Mouse (Mus musculus): ENCODE measurements at regions not wholly inside any gene's neighbourhood (a gene's known extent, or its start where the extent isn't known, plus 50 kb on each side); places are given as distances from the start of the nearest gene placed in this dataset.

- H3K4me3 ChIP-seq (ENCODE audit: low read depth, low read length) = no peak overlapping the region
- 92% methylated on average over 5 of the region's 5 CpGs for WGBS
- H3K27me3 ChIP-seq (ENCODE audit: control insufficient read depth, insufficient read depth, low read depth, low read length) = no peaks in the 10 kb centered on the region
- ATAC-seq = no peak
- H3K4me2 ChIP-seq (ENCODE audit: low read length) = no peak overlapping the region
- H3K9me3 ChIP-seq (replicated peaks; ENCODE audit: control insufficient read depth, low read length, poor library complexity, severe bottlenecking) = no peaks in the 10 kb centered on the region
- H3K4me1 ChIP-seq (ENCODE audit: control insufficient read depth, insufficient read depth, low read length) = peaks cover 13% of the 10 kb centered on the region
- no peak overlapping the region for H3K27ac ChIP-seq (ENCODE audit: low read length)
- H3K36me3 ChIP-seq (ENCODE audit: control insufficient read depth, insufficient read depth, low read length) = no peaks in the 10 kb centered on the region
- no peak overlapping the region for H3K9ac ChIP-seq (ENCODE audit: low read depth, low read length)
These were observed 83.1 kb upstream of the Zc3h12c start for GRCm38 (mm10) chr9:52251455-52251854.

- no peaks in the 10 kb centered on the region for H3K9me3 ChIP-seq (replicated peaks; ENCODE audit: control insufficient read depth, low read length, poor library complexity, severe bottlenecking)
- H3K27ac ChIP-seq (ENCODE audit: low read length) = no peak overlapping the region
- H3K4me2 ChIP-seq (ENCODE audit: low read length) = no peak overlapping the region
- 92% methylated on average over 1 of the region's 1 CpGs for WGBS
- H3K4me1 ChIP-seq (ENCODE audit: control insufficient read depth, insufficient read depth, low read length) = peaks cover 10% of the 10 kb centered on the region
- no peak for ATAC-seq
- H3K27me3 ChIP-seq (ENCODE audit: control insufficient read depth, insufficient read depth, low read depth, low read length) = no peaks in the 10 kb centered on the region
- no peaks in the 10 kb centered on the region for H3K36me3 ChIP-seq (ENCODE audit: control insufficient read depth, insufficient read depth, low read length)
- no peak overlapping the region for H3K9ac ChIP-seq (ENCODE audit: low read depth, low read length)
- H3K4me3 ChIP-seq (ENCODE audit: low read depth, low read length) = no peak overlapping the region
These were observed 78.3 kb upstream of the Zc3h12c start for GRCm38 (mm10) chr9:52246712-52247111.

GRCm38 (mm10) chr9:52244081-52244480 lies 75.7 kb upstream of the Zc3h12c start:
- no peak overlapping the region for H3K9ac ChIP-seq (ENCODE audit: low read depth, low read length)
- no peak overlapping the region for H3K4me3 ChIP-seq (ENCODE audit: low read depth, low read length)
- no peak overlapping the region for H3K27ac ChIP-seq (ENCODE audit: low read length)
- H3K36me3 ChIP-seq (ENCODE audit: control insufficient read depth, insufficient read depth, low read length) = no peaks in the 10 kb centered on the region
- no peak for ATAC-seq
- H3K9me3 ChIP-seq (replicated peaks; ENCODE audit: control insufficient read depth, low read length, poor library complexity, severe bottlenecking) = no peaks in the 10 kb centered on the region
- no peaks in the 10 kb centered on the region for H3K27me3 ChIP-seq (ENCODE audit: control insufficient read depth, insufficient read depth, low read depth, low read length)
- 51% methylated on average over 12 of the region's 12 CpGs for WGBS
- no peak overlapping the region for H3K4me2 ChIP-seq (ENCODE audit: low read length)
- H3K4me1 ChIP-seq (ENCODE audit: control insufficient read depth, insufficient read depth, low read length) = peaks cover 24% of the 10 kb centered on the region

- ATAC-seq = no peak
- H3K4me2 ChIP-seq (ENCODE audit: low read length) = no peak overlapping the region
- WGBS = 76% methylated on average over 2 of the region's 2 CpGs
- no peaks in the 10 kb centered on the region for H3K27me3 ChIP-seq (ENCODE audit: control insufficient read depth, insufficient read depth, low read depth, low read length)
- H3K4me3 ChIP-seq (ENCODE audit: low read depth, low read length) = no peak overlapping the region
- no peak overlapping the region for H3K27ac ChIP-seq (ENCODE audit: low read length)
- H3K36me3 ChIP-seq (ENCODE audit: control insufficient read depth, insufficient read depth, low read length) = no peaks in the 10 kb centered on the region
- H3K9ac ChIP-seq (ENCODE audit: low read depth, low read length) = no peak overlapping the region
- peaks cover 24% of the 10 kb centered on the region for H3K4me1 ChIP-seq (ENCODE audit: control insufficient read depth, insufficient read depth, low read length)
- H3K9me3 ChIP-seq (replicated peaks; ENCODE audit: control insufficient read depth, low read length, poor library complexity, severe bottlenecking) = no peaks in the 10 kb centered on the region
These were observed 74.7 kb upstream of the Zc3h12c start for GRCm38 (mm10) chr9:52243032-52243431.

GRCm38 (mm10) chr9:52241577-52241976 lies 73.2 kb upstream of the Zc3h12c start:
- Histone ChIP-seq H3K27ac (ENCODE audit: low read length) (peak overlapping the region; percentile 69; the same call in 1 of the 2 replicates), H3K36me3 (ENCODE audit: control insufficient read depth, insufficient read depth, low read length) (no peaks in the 10 kb centered on the region)

GRCm38 (mm10) chr9:52240585-52241320 lies 72.4 kb upstream of the Zc3h12c start:
- 44% methylated on average over 12 of the region's 12 CpGs for WGBS
- H3K4me1 ChIP-seq (ENCODE audit: control insufficient read depth, insufficient read depth, low read length) = peaks cover 24% of the 10 kb centered on the region
- no peak overlapping the region for H3K4me3 ChIP-seq (ENCODE audit: low read depth, low read length)
- peak overlapping the region; percentile 76 for H3K27ac ChIP-seq (ENCODE audit: low read length)
- H3K27me3 ChIP-seq (ENCODE audit: control insufficient read depth, insufficient read depth, low read depth, low read length) = no peaks in the 10 kb centered on the region
- no peaks in the 10 kb centered on the region for H3K9me3 ChIP-seq (replicated peaks; ENCODE audit: control insufficient read depth, low read length, poor library complexity, severe bottlenecking)
- no peak overlapping the region for H3K9ac ChIP-seq (ENCODE audit: low read depth, low read length)
- ATAC-seq = peak; percentile 54; the same call in 1 of the 2 replicates
- H3K36me3 ChIP-seq (ENCODE audit: control insufficient read depth, insufficient read depth, low read length) = no peaks in the 10 kb centered on the region
- H3K4me2 ChIP-seq (ENCODE audit: low read length) = peak overlapping the region; percentile 9; the same call in 1 of the 2 replicates

More at GRCm38 (mm10) chr9:52241577-52241976, 73.2 kb upstream of the Zc3h12c start:
- no peak for ATAC-seq
- 14% methylated on average over 4 of the region's 4 CpGs for WGBS
- Histone ChIP-seq H3K4me2 (ENCODE audit: low read length) (no peak overlapping the region), H3K9ac (ENCODE audit: low read depth, low read length) (no peak overlapping the region), H3K4me1 (ENCODE audit: control insufficient read depth, insufficient read depth, low read length) (peaks cover 24% of the 10 kb centered on the region), H3K9me3 (replicated peaks; ENCODE audit: control insufficient read depth, low read length, poor library complexity, severe bottlenecking) (no peaks in the 10 kb centered on the region), H3K27me3 (ENCODE audit: control insufficient read depth, insufficient read depth, low read depth, low read length) (no peaks in the 10 kb centered on the region), H3K4me3 (ENCODE audit: low read depth, low read length) (no peak overlapping the region)

GRCm38 (mm10) chr9:52234775-52235174 lies 66.4 kb upstream of the Zc3h12c start:
- Histone ChIP-seq H3K9ac (ENCODE audit: low read depth, low read length) (no peak overlapping the region), H3K4me1 (ENCODE audit: control insufficient read depth, insufficient read depth, low read length) (no peaks in the 10 kb centered on the region), H3K9me3 (replicated peaks; ENCODE audit: control insufficient read depth, low read length, poor library complexity, severe bottlenecking) (no peaks in the 10 kb centered on the region), H3K4me3 (ENCODE audit: low read depth, low read length) (no peak overlapping the region), H3K27ac (ENCODE audit: low read length) (no peak overlapping the region), H3K4me2 (ENCODE audit: low read length) (no peak overlapping the region), H3K27me3 (ENCODE audit: control insufficient read depth, insufficient read depth, low read depth, low read length) (no peaks in the 10 kb centered on the region), H3K36me3 (ENCODE audit: control insufficient read depth, insufficient read depth, low read length) (no peaks in the 10 kb centered on the region)
- 80% methylated on average over 9 of the region's 9 CpGs for WGBS
- ATAC-seq = no peak

GRCm38 (mm10) chr9:52229589-52229988 lies 61.2 kb upstream of the Zc3h12c start:
- no peaks in the 10 kb centered on the region for H3K36me3 ChIP-seq (ENCODE audit: control insufficient read depth, insufficient read depth, low read length)
- no peak overlapping the region for H3K9ac ChIP-seq (ENCODE audit: low read depth, low read length)
- no peak overlapping the region for H3K27ac ChIP-seq (ENCODE audit: low read length)
- H3K9me3 ChIP-seq (replicated peaks; ENCODE audit: control insufficient read depth, low read length, poor library complexity, severe bottlenecking) = no peaks in the 10 kb centered on the region
- ATAC-seq = no peak
- H3K4me3 ChIP-seq (ENCODE audit: low read depth, low read length) = no peak overlapping the region
- peaks cover 3% of the 10 kb centered on the region for H3K4me1 ChIP-seq (ENCODE audit: control insufficient read depth, insufficient read depth, low read length)
- no peak overlapping the region for H3K4me2 ChIP-seq (ENCODE audit: low read length)
- no peaks in the 10 kb centered on the region for H3K27me3 ChIP-seq (ENCODE audit: control insufficient read depth, insufficient read depth, low read depth, low read length)
- WGBS = 93% methylated on average over 9 of the region's 9 CpGs

GRCm38 (mm10) chr9:52225646-52226045 lies 57.3 kb upstream of the Zc3h12c start:
- no peak overlapping the region for H3K4me3 ChIP-seq (ENCODE audit: low read depth, low read length)
- H3K27me3 ChIP-seq (ENCODE audit: control insufficient read depth, insufficient read depth, low read depth, low read length) = no peaks in the 10 kb centered on the region
- no peak for ATAC-seq
- H3K27ac ChIP-seq (ENCODE audit: low read length) = no peak overlapping the region
- no peak overlapping the region for H3K9ac ChIP-seq (ENCODE audit: low read depth, low read length)
- peaks cover 12% of the 10 kb centered on the region for H3K4me1 ChIP-seq (ENCODE audit: control insufficient read depth, insufficient read depth, low read length)
- WGBS = 71% methylated on average over 3 of the region's 3 CpGs
- H3K9me3 ChIP-seq (replicated peaks; ENCODE audit: control insufficient read depth, low read length, poor library complexity, severe bottlenecking) = no peaks in the 10 kb centered on the region
- no peaks in the 10 kb centered on the region for H3K36me3 ChIP-seq (ENCODE audit: control insufficient read depth, insufficient read depth, low read length)
- H3K4me2 ChIP-seq (ENCODE audit: low read length) = no peak overlapping the region
